Mouse (Mus musculus) right cerebral cortex, adult 18-20 months (tissue): ENCODE measurements around the gene Slc25a18.

Source experiments
- DNase-seq: peaks from one replicate; pipeline ENCODE4 v3.0.0; 2022; ENCODE audit warnings: mixed read lengths

Slc25a18 gene

GRCm38 (mm10) chr6:120773149-120773628, at the start of gene Slc25a18:
Gene Slc25a18, plus strand, starts transcription at chr6:120773578.
- peak; percentile 51 for DNase-seq

- no peak for DNase-seq
Measured at GRCm38 (mm10) chr6:120725986-120726385, 47.4 kb upstream of the Slc25a18 start.

GRCm38 (mm10) chr6:120736011-120736410, 37.4 kb upstream of the Slc25a18 start:
- no peak for DNase-seq

GRCm38 (mm10) chr6:120736566-120736965, 36.8 kb upstream of the Slc25a18 start:
- DNase-seq = peak; percentile 40

- no peak for DNase-seq
Measured at GRCm38 (mm10) chr6:120743130-120743529, 30.2 kb upstream of the Slc25a18 start.

GRCm38 (mm10) chr6:120744266-120744665, 29.1 kb upstream of the Slc25a18 start:
- DNase-seq = no peak

DNA sequence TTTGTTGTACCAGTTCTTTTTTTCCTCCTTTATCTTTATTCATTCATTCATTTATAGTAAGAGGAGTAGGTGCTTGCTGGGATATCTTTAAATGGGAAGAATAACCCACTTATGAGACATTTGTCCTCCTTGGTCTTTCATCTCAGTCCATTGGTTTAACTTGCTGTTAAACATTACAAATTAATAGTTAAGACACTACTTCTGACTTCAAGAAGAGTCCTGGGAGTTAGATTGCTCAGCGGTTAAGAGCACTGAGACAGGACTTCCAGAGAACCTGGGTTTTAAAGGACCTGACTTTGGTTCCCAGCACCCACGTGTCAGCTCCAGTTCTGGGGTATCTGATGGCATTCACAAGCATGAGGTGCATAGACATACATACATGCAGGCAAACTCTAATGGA, 27.0 kb upstream of the Slc25a18 start:
- DNase-seq = no peak

DNA sequence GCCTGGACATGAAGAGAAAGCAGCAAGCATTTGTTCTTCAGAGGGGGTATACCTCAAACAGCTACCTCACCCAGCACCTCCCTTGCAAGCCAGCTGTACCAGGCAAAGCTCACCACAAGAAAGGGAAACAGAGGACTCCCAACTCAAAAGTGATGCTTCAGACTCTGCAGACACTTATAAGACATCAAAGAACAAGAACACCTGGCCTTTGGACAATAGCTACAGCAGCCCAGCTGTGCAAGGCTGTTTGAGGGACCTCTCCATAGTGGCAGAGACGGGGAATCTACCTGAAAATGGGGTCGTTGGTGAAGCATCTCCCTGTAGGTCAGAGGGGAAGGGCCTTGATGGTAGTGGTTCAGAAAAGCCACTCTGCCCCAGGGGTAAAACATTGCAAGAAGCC, 12.2 kb upstream of the Slc25a18 start:
- DNase-seq = no peak

- DNase-seq = no peak
Measured at GRCm38 (mm10) chr6:120769972-120770371, 3.4 kb upstream of the Slc25a18 start.

DNA sequence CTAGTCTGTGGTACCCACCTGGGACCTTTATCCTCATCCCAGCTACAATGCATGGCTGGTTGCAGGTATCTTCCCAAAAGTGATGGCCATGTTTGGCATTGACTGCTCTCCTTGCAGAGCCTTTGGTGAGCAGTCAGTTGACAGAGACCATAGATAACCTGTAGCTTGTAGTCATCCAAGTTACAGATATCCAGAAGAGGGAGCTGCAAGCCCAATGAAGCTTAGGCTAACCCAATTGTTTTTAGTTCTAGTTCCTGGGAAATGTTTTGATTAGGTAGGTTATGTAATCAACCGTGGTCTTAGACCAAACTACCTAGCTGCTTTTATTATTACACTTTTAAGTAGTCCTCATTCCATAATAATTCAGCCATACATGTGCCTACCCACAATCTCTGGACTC, 2.0 kb upstream of the Slc25a18 start:
- no peak for DNase-seq

GRCm38 (mm10) chr6:120772025-120772424, 1.4 kb upstream of the Slc25a18 start:
- no peak for DNase-seq

DNA sequence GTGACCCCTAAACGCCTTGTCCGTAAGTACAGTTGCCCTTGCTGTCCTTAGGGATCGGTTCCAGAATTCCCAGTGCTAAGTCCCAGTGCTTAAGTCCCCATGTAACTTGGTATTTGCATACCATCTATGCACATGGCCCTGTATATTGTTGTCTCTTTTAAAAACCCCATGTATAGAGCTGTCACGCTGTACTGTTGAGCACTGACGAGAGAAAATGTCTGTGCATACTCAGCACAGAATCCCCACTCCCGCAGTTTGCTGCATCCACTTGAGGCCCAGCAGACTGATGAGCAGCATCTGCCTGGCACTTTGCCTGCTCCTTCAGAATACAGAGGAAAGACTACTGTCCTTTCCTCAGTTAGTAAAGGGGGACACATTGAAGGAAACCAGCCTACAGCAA, 385 bp downstream of the Slc25a18 start:
- DNase-seq = no peak

- DNase-seq = no peak
Measured at GRCm38 (mm10) chr6:120776286-120776685, 2.9 kb downstream of the Slc25a18 start.

DNA sequence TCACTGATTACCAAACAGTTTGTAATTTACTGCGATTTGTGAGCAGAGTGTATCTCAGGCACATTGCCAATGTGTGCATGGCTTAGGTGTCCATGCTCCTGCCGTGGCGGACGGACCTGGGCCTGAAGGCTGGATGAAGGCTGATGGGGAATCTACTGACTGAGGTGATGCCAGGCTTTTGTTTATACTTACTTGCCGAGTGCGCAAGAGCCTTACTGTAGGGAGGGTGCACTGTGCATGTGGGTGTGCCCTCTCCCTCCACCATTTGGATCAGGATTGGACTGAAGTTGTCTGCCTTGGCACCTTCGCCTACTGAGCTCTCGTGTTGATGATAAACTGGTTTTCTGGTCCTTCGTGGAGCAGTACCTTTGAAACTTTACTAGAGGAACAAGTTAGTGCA, 4.2 kb downstream of the Slc25a18 start:
- DNase-seq = no peak

DNA sequence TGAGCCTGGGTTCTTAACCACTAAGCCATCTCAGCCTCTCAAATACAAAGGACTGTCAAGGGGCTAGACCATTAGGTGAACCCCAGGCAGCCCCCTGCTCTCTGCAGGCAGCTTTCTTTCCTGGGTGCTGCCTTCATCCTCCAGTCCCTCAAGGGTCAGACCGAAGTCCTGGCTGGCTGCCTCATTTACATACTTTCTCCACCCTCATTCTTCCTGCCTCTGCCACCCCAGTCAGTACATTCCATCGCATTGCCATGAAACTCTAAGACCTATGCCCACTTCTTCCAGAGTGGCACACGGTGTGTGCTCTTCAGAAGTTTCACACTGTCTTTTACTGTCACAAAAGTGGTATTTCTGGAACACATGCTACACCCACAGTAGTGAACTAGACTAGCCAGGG, 4.8 kb downstream of the Slc25a18 start:
- no peak for DNase-seq

- DNase-seq = no peak
Measured at GRCm38 (mm10) chr6:120782948-120783347, 9.6 kb downstream of the Slc25a18 start.

GRCm38 (mm10) chr6:120784351-120784750, 11.0 kb downstream of the Slc25a18 start:
- DNase-seq = no peak

DNA sequence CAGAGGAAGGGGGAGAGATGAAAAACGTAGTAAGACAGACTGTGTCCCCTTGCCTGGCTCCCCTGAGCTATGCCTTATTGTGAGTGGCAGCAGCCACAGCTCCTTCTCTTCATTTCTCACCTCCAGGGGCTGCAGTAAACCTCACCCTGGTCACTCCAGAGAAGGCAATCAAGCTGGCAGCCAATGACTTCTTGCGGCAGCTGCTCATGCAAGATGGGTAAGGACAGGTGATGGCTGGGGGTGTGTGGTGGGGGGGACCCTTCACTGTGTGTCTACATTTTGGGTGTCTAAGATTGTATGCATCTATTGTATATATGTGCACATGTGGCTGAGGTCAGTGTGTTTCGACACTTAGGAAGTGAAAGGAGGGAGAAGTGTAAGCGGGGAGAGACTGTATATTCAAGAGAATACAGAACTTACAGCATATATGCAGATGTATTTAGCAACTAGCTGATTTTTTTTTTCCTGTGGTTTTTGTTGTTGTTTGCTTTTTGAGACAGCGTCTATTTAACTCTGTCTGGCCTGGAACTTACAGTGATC, 14.8 kb downstream of the Slc25a18 start:
- DNase-seq = no peak

GRCm38 (mm10) chr6:120788904-120789303, 15.5 kb downstream of the Slc25a18 start:
- DNase-seq = no peak

GRCm38 (mm10) chr6:120790153-120790552, 16.8 kb downstream of the Slc25a18 start:
- no peak for DNase-seq

DNA sequence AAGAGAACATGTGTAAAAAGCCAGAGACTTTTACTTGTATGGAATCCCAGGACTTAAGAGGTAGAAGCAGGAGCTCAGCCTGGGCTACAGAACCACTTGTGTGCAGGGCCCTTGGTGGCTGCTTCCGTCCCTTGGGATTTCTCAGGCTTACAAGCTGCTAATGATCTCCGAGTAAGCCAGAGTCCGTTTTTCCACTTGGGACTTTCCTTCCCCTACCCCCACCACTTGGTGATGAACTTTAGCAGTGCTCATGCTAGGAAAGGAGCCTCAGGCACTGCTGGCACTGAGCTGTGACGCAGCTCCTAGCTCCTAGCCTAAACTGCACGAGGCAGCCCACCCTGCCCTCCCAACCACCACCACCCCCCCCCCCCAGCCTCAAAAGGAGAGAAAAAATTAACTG, 17.3 kb downstream of the Slc25a18 start:
- DNase-seq = no peak

GRCm38 (mm10) chr6:120792947-120793346, 19.6 kb downstream of the Slc25a18 start:
- peak; percentile 51 for DNase-seq

- no peak for DNase-seq
Measured at GRCm38 (mm10) chr6:120795422-120796086, 22.2 kb downstream of the Slc25a18 start.

- peak; percentile 83 for DNase-seq
Measured at GRCm38 (mm10) chr6:120796111-120796510, 22.7 kb downstream of the Slc25a18 start.

DNA sequence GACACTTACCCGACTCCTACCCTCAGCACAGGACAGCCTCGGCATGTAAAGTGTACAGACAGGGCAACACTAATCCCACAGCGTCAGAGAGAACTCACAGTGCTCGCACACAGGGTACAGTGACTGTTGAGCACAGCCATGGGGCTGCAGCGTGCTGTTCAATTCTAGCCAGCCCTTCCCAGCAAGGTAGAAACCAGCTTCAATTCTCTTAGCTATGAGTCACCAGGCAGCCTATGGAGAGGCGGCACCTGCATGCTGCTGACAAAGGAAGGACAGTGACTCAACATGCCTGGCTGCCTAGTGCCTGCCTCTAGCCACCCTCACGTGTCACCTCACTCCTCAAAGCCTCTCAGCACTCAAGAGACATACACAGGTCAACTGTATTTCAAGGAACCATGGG, 24.6 kb downstream of the Slc25a18 start:
- peak; percentile 73 for DNase-seq
